ENCODE assay signal across 8 mouse cellular contexts in genomic region chr15:98868346-98869063, GRCm38 (mm10). TPM values are rescaled to one million over a fixed set of nuclear protein-coding genes. Genes with fewer than 3 reads are reported as not detected.
A peak's percentile ranks its signal among the peaks of the same experiment; 100 is the strongest.
DNase-seq lines count a peak whose midpoint lies in the region; ATAC-seq and TF ChIP-seq lines count a peak whose summit lies in the region.

No protein-coding gene starts in this region.

- H3K27me3 ChIP-seq in lung, postnatal 0 days (replicated peaks; ENCODE audit: insufficient read depth, low read length), result no peaks in the 10 kb centered on the region
- H3K27me3 ChIP-seq in forebrain, embryonic 11.5 days (ENCODE audit: control insufficient read depth, insufficient read depth, low read length), result no peaks in the 10 kb centered on the region
- no peaks in the 10 kb centered on the region for H3K27me3 ChIP-seq in limb, embryonic 12.5 days
- no peaks in the 10 kb centered on the region for H3K27me3 ChIP-seq in stomach, embryonic 14.5 days (ENCODE audit: control insufficient read depth, insufficient read depth, low read length)

- DNase-seq in lung, postnatal 0 days (ENCODE audit: low spot score), result no peak
- DNase-seq in lung, postnatal 14 days, result no peak
- no peak for DNase-seq in forebrain, embryonic 11.5 days (ENCODE audit: low spot score)
- no peak for DNase-seq in cerebellum, adult 11-12 months
- no peak for DNase-seq in thymus, postnatal 14 days

- H3K9me3 ChIP-seq in lung, postnatal 0 days (ENCODE audit: low read length), result no peaks in the 10 kb centered on the region
- H3K9me3 ChIP-seq in forebrain, embryonic 11.5 days (ENCODE audit: control insufficient read depth, low read length), result no peaks in the 10 kb centered on the region
- no peaks in the 10 kb centered on the region for H3K9me3 ChIP-seq in limb, embryonic 12.5 days
- no peaks in the 10 kb centered on the region for H3K9me3 ChIP-seq in stomach, embryonic 14.5 days (ENCODE audit: control insufficient read depth, low read depth, low read length)

- H3K27ac ChIP-seq in lung, postnatal 0 days (ENCODE audit: low read length), result peak overlapping the region; percentile 99
- H3K27ac ChIP-seq in forebrain, embryonic 11.5 days (ENCODE audit: low read depth, low read length), result no peak overlapping the region
- H3K27ac ChIP-seq in limb, embryonic 12.5 days, result peak overlapping the region; percentile 7; the same call in 1 of the 2 replicates
- H3K27ac ChIP-seq in stomach, embryonic 14.5 days (ENCODE audit: low read length), result peak overlapping the region; percentile 58; the same call in 1 of the 2 replicates

- TF ChIP-seq EP300 in lung, postnatal 0 days (IDR thresholded peaks at IDR 0.05), result no peak

- H3K4me1 ChIP-seq in lung, postnatal 0 days (ENCODE audit: insufficient read depth, low read depth, low read length), result peaks cover 12% of the 10 kb centered on the region
- peaks cover 24% of the 10 kb centered on the region for H3K4me1 ChIP-seq in forebrain, embryonic 11.5 days (replicated peaks; ENCODE audit: control insufficient read depth, insufficient read depth, low read length)
- H3K4me1 ChIP-seq in limb, embryonic 12.5 days (replicated peaks), result peaks cover 33% of the 10 kb centered on the region
- H3K4me1 ChIP-seq in stomach, embryonic 14.5 days (ENCODE audit: control insufficient read depth, insufficient read depth, low read length), result peaks cover 31% of the 10 kb centered on the region

- no peak for ATAC-seq in lung, postnatal 0 days
- no peak for ATAC-seq in forebrain, embryonic 11.5 days (replicated peaks; ENCODE audit: low FRiP score)
- no peak for ATAC-seq in limb, embryonic 12.5 days (ENCODE audit: insufficient number of reproducible peaks, insufficient read depth, low FRiP score, low TSS enrichment, low read depth)
- no peak for ATAC-seq in stomach, embryonic 14.5 days (ENCODE audit: insufficient number of reproducible peaks, insufficient read depth, low FRiP score, low read depth)
- no peak for ATAC-seq in megakaryocyte progenitor cell, adult 5-6 weeks (replicated peaks; ENCODE audit: poor library complexity)

- TF ChIP-seq CTCF in lung, postnatal 0 days (IDR thresholded peaks at IDR 0.05), result no peak

- H3K36me3 ChIP-seq in lung, postnatal 0 days (ENCODE audit: insufficient read depth, low read length), result peaks cover 14% of the 10 kb centered on the region
- peaks cover 14% of the 10 kb centered on the region for H3K36me3 ChIP-seq in forebrain, embryonic 11.5 days (ENCODE audit: control insufficient read depth, insufficient read depth, low read length)
- peaks cover 33% of the 10 kb centered on the region for H3K36me3 ChIP-seq in limb, embryonic 12.5 days
- H3K36me3 ChIP-seq in stomach, embryonic 14.5 days (ENCODE audit: control insufficient read depth, insufficient read depth, low read length), result peaks cover 37% of the 10 kb centered on the region

- peak overlapping the region; percentile 78 for H3K4me2 ChIP-seq in lung, postnatal 0 days (replicated peaks; ENCODE audit: low read depth, low read length)
- peak overlapping the region; percentile 98 for H3K4me2 ChIP-seq in forebrain, embryonic 11.5 days (ENCODE audit: low read depth, low read length, severe bottlenecking)
- peak overlapping the region; percentile 99 for H3K4me2 ChIP-seq in limb, embryonic 12.5 days
- H3K4me2 ChIP-seq in stomach, embryonic 14.5 days (replicated peaks; ENCODE audit: low read depth, low read length), result peak overlapping the region; percentile 99

- H3K4me3 ChIP-seq in lung, postnatal 0 days (ENCODE audit: low read depth, low read length), result peak overlapping the region; percentile 92
- peak overlapping the region; percentile 99 for H3K4me3 ChIP-seq in forebrain, embryonic 11.5 days (ENCODE audit: low read depth, low read length)
- peak overlapping the region; percentile 95 for H3K4me3 ChIP-seq in limb, embryonic 12.5 days (replicated peaks)
- peak overlapping the region; percentile 99 for H3K4me3 ChIP-seq in stomach, embryonic 14.5 days (ENCODE audit: low read depth, low read length)

- WGBS in lung, postnatal 0 days, result 23% methylated on average over 11 of the region's 11 CpGs
- WGBS in forebrain, embryonic 11.5 days, result 37% methylated on average over 11 of the region's 11 CpGs
- WGBS in limb, embryonic 12.5 days, result 35% methylated on average over 11 of the region's 11 CpGs
- WGBS in stomach, embryonic 14.5 days, result 24% methylated on average over 11 of the region's 11 CpGs

- peak overlapping the region; percentile 19; the same call in 1 of the 2 replicates for H3K9ac ChIP-seq in lung, postnatal 0 days (replicated peaks; ENCODE audit: low read depth)
- H3K9ac ChIP-seq in forebrain, embryonic 11.5 days (ENCODE audit: low read length), result peak overlapping the region; percentile 32; the same call in 1 of the 2 replicates
- peak overlapping the region; percentile 98 for H3K9ac ChIP-seq in limb, embryonic 12.5 days (replicated peaks)
- H3K9ac ChIP-seq in stomach, embryonic 14.5 days (replicated peaks; ENCODE audit: low read depth, low read length), result peak overlapping the region; percentile 97; the same call in 1 of the 2 replicates

RNA-seq across cellular contexts. Expression of gene Kmt2d, which starts 2.5 kb away (rescaled TPM):
- 8.7 and 11.1 TPM in 2 replicates for polyA plus RNA-seq in lung, postnatal 0 days (2015; fragmentation: Nextera tagmentation; extraction: Ambion mirVana)
- polyA plus RNA-seq in forebrain, embryonic 11.5 days (2014; fragmentation: Nextera tagmentation; extraction: Ambion mirVana), result 20.1 and 20.6 TPM in 2 replicates
- 13.0 and 14.4 TPM in 2 replicates for polyA plus RNA-seq in limb, embryonic 12.5 days (2016; fragmentation: Nextera tagmentation; extraction: Ambion mirVana)
- 19.5 and 21.4 TPM in 2 replicates for polyA plus RNA-seq in stomach, embryonic 14.5 days (2014; fragmentation: Nextera tagmentation; extraction: Ambion mirVana)
- 38.5 and 43.3 TPM in 2 replicates for total RNA-seq in megakaryocyte progenitor cell, adult 5-6 weeks (2015)
- total RNA-seq in megakaryocyte progenitor cell, adult 5-6 weeks (2017), result 18.6 and 29.0 TPM in 2 replicates

RNA-seq across cellular contexts. Expression of gene Rhebl1, which starts 25.8 kb away (rescaled TPM):
- 8.1 and 10.2 TPM in 2 replicates for polyA plus RNA-seq in lung, postnatal 0 days (2015; fragmentation: Nextera tagmentation; extraction: Ambion mirVana)
- 12.5 and 14.1 TPM in 2 replicates for polyA plus RNA-seq in forebrain, embryonic 11.5 days (2014; fragmentation: Nextera tagmentation; extraction: Ambion mirVana)
- 23.9 and 25.8 TPM in 2 replicates for polyA plus RNA-seq in limb, embryonic 12.5 days (2016; fragmentation: Nextera tagmentation; extraction: Ambion mirVana)
- polyA plus RNA-seq in stomach, embryonic 14.5 days (2014; fragmentation: Nextera tagmentation; extraction: Ambion mirVana), result 8.1 and 9.9 TPM in 2 replicates
- total RNA-seq in megakaryocyte progenitor cell, adult 5-6 weeks (2015), result 10.7 and 17.8 TPM in 2 replicates
- total RNA-seq in megakaryocyte progenitor cell, adult 5-6 weeks (2017), result 5.4 and 7.9 TPM in 2 replicates

RNA-seq across cellular contexts. Expression of gene Dhh, which starts 29.8 kb away (rescaled TPM):
- polyA plus RNA-seq in lung, postnatal 0 days (2015; fragmentation: Nextera tagmentation; extraction: Ambion mirVana), result 5.1 and 6.6 TPM in 2 replicates
- polyA plus RNA-seq in forebrain, embryonic 11.5 days (2014; fragmentation: Nextera tagmentation; extraction: Ambion mirVana), result 0.28 and 0.29 TPM in 2 replicates
- polyA plus RNA-seq in limb, embryonic 12.5 days (2016; fragmentation: Nextera tagmentation; extraction: Ambion mirVana), result 0.52 and 0.74 TPM in 2 replicates
- polyA plus RNA-seq in stomach, embryonic 14.5 days (2014; fragmentation: Nextera tagmentation; extraction: Ambion mirVana), result 0.65 and 0.77 TPM in 2 replicates
- not detected in 2 replicates for total RNA-seq in megakaryocyte progenitor cell, adult 5-6 weeks (2015)
- not detected in 2 replicates for total RNA-seq in megakaryocyte progenitor cell, adult 5-6 weeks (2017)

RNA-seq across cellular contexts. Expression of gene Prkag1, which starts 37.2 kb away (rescaled TPM):
- 72.2 and 76.7 TPM in 2 replicates for polyA plus RNA-seq in lung, postnatal 0 days (2015; fragmentation: Nextera tagmentation; extraction: Ambion mirVana)
- polyA plus RNA-seq in forebrain, embryonic 11.5 days (2014; fragmentation: Nextera tagmentation; extraction: Ambion mirVana), result 89.4 and 92.5 TPM in 2 replicates
- polyA plus RNA-seq in limb, embryonic 12.5 days (2016; fragmentation: Nextera tagmentation; extraction: Ambion mirVana), result 81.4 and 88.4 TPM in 2 replicates
- 76.3 and 80.0 TPM in 2 replicates for polyA plus RNA-seq in stomach, embryonic 14.5 days (2014; fragmentation: Nextera tagmentation; extraction: Ambion mirVana)
- total RNA-seq in megakaryocyte progenitor cell, adult 5-6 weeks (2015), result 38.4 and 50.6 TPM in 2 replicates
- 97.3 and 105 TPM in 2 replicates for total RNA-seq in megakaryocyte progenitor cell, adult 5-6 weeks (2017)

RNA-seq across cellular contexts. Expression of gene Lmbr1l, which starts 49.5 kb away (rescaled TPM):
- polyA plus RNA-seq in lung, postnatal 0 days (2015; fragmentation: Nextera tagmentation; extraction: Ambion mirVana), result 16.5 and 17.0 TPM in 2 replicates
- 8.7 and 9.4 TPM in 2 replicates for polyA plus RNA-seq in forebrain, embryonic 11.5 days (2014; fragmentation: Nextera tagmentation; extraction: Ambion mirVana)
- polyA plus RNA-seq in limb, embryonic 12.5 days (2016; fragmentation: Nextera tagmentation; extraction: Ambion mirVana), result 23.4 and 24.1 TPM in 2 replicates
- polyA plus RNA-seq in stomach, embryonic 14.5 days (2014; fragmentation: Nextera tagmentation; extraction: Ambion mirVana), result 5.1 and 8.8 TPM in 2 replicates
- 5.2 and 5.6 TPM in 2 replicates for total RNA-seq in megakaryocyte progenitor cell, adult 5-6 weeks (2015)
- 3.8 and 9.4 TPM in 2 replicates for total RNA-seq in megakaryocyte progenitor cell, adult 5-6 weeks (2017)

Comparison
In these comparisons a context has a peak if more than half of its experiments do, and no peak if none do; other contexts are left out.
1. H3K9ac ChIP-seq: peak in every context shown above with its lines; median percentile 98 in limb, embryonic 12.5 days; 97 in stomach, embryonic 14.5 days; 32 in forebrain, embryonic 11.5 days; 19 in lung, postnatal 0 days.